Mouse (Mus musculus): ENCODE measurements around the gene Prph2. TPM values are rescaled to one million over a fixed set of nuclear protein-coding genes. Genes with fewer than 3 reads are reported as not detected.

Prph2 gene
- not detected in 2 replicates for polyA plus RNA-seq (2015; fragmentation: Nextera tagmentation; extraction: Ambion mirVana)

DNA sequence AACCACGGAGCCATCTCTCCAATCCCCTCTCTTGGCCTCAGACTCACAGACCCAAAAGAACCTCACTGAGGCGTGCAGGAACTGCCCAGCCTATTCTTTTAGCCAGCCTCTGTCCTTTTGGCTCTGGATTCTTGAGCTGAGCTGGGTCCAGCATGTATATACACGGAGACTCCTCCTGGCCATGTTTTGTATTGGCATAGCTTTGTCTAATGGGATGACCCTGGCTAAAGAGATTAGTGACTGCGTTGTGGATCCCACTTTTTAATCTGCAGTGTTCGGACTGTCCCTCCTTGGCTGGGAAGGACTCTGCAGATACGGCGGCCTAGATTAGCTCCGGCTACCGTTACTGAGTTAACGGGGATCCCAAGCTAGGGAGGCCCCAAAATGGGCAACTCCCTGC, at the start of gene Prph2:
Prph2 (plus strand) TSS at position 274 of the 400 bp plus-strand sequence.
- Histone ChIP-seq H3K27ac (no peak within 1 kb of the TSS), H3K4me1 (replicated peaks) (no peaks in the 10 kb centered on the region), H3K9ac (no peak within 1 kb of the TSS), H3K4me3 (replicated peaks) (no peak within 1 kb of the TSS), H3K27me3 (peaks cover 5% of the 10 kb centered on the region; the same call in 1 of the 2 replicates), H3K9me3 (replicated peaks) (no peaks in the 10 kb centered on the region), H3K36me3 (no peaks in the 10 kb centered on the region), H3K4me2 (no peak within 1 kb of the TSS)
- DNase-seq (no peak), ATAC-seq (ENCODE audit: low read depth) (no peak)
- WGBS (ENCODE audit: insufficient replicate concordance) = 76% methylated on average over 10 of the region's 10 CpGs

DNA sequence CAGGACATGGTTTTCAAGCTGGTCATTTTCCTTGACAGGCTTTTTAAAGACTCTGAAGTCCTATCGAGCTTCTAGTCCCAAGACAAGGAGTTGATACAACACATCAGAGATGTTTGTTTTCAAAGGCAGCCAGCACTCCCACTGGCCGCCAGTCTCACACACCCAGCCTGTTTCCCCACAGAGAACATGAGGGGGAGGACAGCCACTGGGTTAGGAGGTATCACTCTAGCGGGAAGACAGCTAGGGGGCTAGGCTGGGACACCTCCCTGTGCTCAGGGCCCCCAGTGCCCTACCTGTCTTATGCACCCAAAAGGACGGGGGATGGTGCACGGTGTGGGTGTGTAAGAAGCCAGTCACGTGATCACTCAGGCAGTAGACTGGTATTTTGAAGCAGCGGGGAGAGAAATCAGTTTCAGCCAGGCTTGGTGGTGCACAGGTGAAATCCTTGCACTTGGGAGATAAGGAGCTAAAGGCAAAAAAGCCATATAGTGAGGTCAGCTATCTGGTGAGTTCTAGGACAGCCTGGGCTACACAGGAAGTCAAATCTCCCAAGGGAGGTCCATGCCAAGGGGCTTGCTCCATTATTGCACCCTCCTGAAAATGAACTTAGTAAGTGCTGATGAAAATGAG, 45.6 kb upstream of the Prph2 start:
- no peak overlapping the region for H3K4me3 ChIP-seq (replicated peaks)
- H3K27me3 ChIP-seq = no peaks in the 10 kb centered on the region
- DNase-seq = peak; percentile 38
- peaks cover 18% of the 10 kb centered on the region for H3K4me1 ChIP-seq (replicated peaks)
- no peak overlapping the region; the same call in 1 of the 2 replicates for H3K27ac ChIP-seq
- no peaks in the 10 kb centered on the region for H3K36me3 ChIP-seq
- whole genome bisulfite sequencing (ENCODE audit: insufficient replicate concordance) = 27% methylated on average over 7 of the region's 7 CpGs
- no peak overlapping the region; the same call in 1 of the 2 replicates for H3K4me2 ChIP-seq
- ATAC-seq (ENCODE audit: low read depth) = peak; percentile 72
- no peak overlapping the region for H3K9ac ChIP-seq
- no peaks in the 10 kb centered on the region for H3K9me3 ChIP-seq (replicated peaks)

GRCm38 (mm10) chr17:46866836-46867235, 43.4 kb upstream of the Prph2 start:
- no peak overlapping the region for H3K4me3 ChIP-seq (replicated peaks)
- no peak overlapping the region for H3K4me2 ChIP-seq
- 74% methylated on average over 12 of the region's 12 CpGs for WGBS (ENCODE audit: insufficient replicate concordance)
- no peak overlapping the region for H3K9ac ChIP-seq
- no peaks in the 10 kb centered on the region for H3K36me3 ChIP-seq
- H3K4me1 ChIP-seq (replicated peaks) = peaks cover 26% of the 10 kb centered on the region
- H3K27ac ChIP-seq = no peak overlapping the region
- no peaks in the 10 kb centered on the region for H3K9me3 ChIP-seq (replicated peaks)
- DNase-seq (no peak), ATAC-seq (ENCODE audit: low read depth) (no peak)
- H3K27me3 ChIP-seq = no peaks in the 10 kb centered on the region

- Histone ChIP-seq H3K27me3 (no peaks in the 10 kb centered on the region), H3K4me1 (replicated peaks) (peaks cover 35% of the 10 kb centered on the region), H3K4me2 (no peak overlapping the region), H3K4me3 (replicated peaks) (no peak overlapping the region), H3K9ac (no peak overlapping the region), H3K36me3 (no peaks in the 10 kb centered on the region), H3K27ac (no peak overlapping the region), H3K9me3 (replicated peaks) (no peaks in the 10 kb centered on the region)
- no peak for ATAC-seq (ENCODE audit: low read depth)
- DNase-seq = no peak
- 58% methylated on average over 5 of the region's 5 CpGs for WGBS (ENCODE audit: insufficient replicate concordance)
Observed at GRCm38 (mm10) chr17:46870204-46870798, 40.0 kb upstream of the Prph2 start.

GRCm38 (mm10) chr17:46870913-46871312, 39.3 kb upstream of the Prph2 start:
- Histone ChIP-seq H3K36me3 (no peaks in the 10 kb centered on the region), H3K9me3 (replicated peaks) (no peaks in the 10 kb centered on the region), H3K4me1 (replicated peaks) (peaks cover 32% of the 10 kb centered on the region), H3K9ac (no peak overlapping the region), H3K27ac (no peak overlapping the region), H3K27me3 (no peaks in the 10 kb centered on the region), H3K4me3 (replicated peaks) (no peak overlapping the region), H3K4me2 (no peak overlapping the region)
- 6% methylated on average over 1 of the region's 1 CpGs for WGBS (ENCODE audit: insufficient replicate concordance)
- DNase-seq = no peak
- ATAC-seq (ENCODE audit: low read depth) = no peak

- no peaks in the 10 kb centered on the region for H3K9me3 ChIP-seq (replicated peaks)
Observed at GRCm38 (mm10) chr17:46872806-46873205, 37.5 kb upstream of the Prph2 start.

DNA sequence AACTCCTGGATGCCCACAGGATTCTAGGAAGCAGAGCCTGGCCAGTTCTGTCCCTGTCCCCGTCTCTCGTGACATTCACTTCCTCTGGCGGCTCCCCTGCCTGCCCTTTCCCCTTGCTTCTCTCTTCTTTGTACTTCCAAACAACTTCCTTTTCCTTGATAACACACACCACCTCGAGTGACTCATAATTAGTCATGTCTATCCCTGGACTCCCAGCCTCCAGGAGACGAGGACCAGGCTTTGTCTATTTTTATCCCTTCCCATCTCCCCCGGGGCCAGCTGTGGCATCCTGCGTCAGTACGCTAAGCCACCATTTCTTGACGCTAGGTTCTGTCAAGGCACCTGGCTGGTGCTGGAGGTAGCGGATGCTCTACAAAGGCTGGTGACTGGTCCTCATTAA, 36.1 kb upstream of the Prph2 start:
- no peaks in the 10 kb centered on the region for H3K9me3 ChIP-seq (replicated peaks)
- H3K4me2 ChIP-seq = no peak overlapping the region
- H3K4me3 ChIP-seq (replicated peaks) = no peak overlapping the region
- DNase-seq (no peak), ATAC-seq (ENCODE audit: low read depth) (no peak)
- 37% methylated on average over 10 of the region's 10 CpGs for WGBS (ENCODE audit: insufficient replicate concordance)
- no peaks in the 10 kb centered on the region for H3K27me3 ChIP-seq
- no peak overlapping the region for H3K27ac ChIP-seq
- no peaks in the 10 kb centered on the region for H3K36me3 ChIP-seq
- H3K9ac ChIP-seq = no peak overlapping the region
- peaks cover 30% of the 10 kb centered on the region for H3K4me1 ChIP-seq (replicated peaks)

More at GRCm38 (mm10) chr17:46872806-46873205, 37.5 kb upstream of the Prph2 start:
- DNase-seq = no peak
- Histone ChIP-seq H3K27me3 (no peaks in the 10 kb centered on the region), H3K4me2 (no peak overlapping the region), H3K4me1 (replicated peaks) (peaks cover 30% of the 10 kb centered on the region), H3K27ac (peak overlapping the region; percentile 53), H3K36me3 (no peaks in the 10 kb centered on the region), H3K9ac (no peak overlapping the region), H3K4me3 (replicated peaks) (no peak overlapping the region)
- ATAC-seq (ENCODE audit: low read depth) = peak; percentile 69; the same call in 1 of the 2 replicates
- WGBS (ENCODE audit: insufficient replicate concordance) = 66% methylated on average over 7 of the region's 7 CpGs

DNA sequence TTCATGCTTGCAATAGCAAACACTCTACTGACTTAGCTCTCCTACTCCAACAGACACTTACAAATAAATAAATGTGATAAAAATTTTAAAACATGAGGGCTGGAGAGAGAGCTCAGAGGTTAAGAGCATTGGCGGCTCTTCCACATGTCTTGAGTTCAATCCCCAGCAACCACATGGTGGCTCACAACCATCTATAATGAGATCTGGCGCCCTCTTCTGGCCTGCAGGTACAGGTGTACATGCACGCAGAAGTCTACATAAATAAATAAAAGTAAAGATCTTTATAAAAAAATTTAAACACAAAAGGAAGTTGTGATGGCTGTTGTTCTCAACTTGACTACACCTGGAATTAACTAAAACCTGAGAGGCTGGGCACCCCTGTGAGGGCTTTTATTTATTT, 34.6 kb upstream of the Prph2 start:
- Histone ChIP-seq H3K4me1 (replicated peaks) (peaks cover 40% of the 10 kb centered on the region), H3K4me3 (replicated peaks) (no peak overlapping the region)
- ATAC-seq (ENCODE audit: low read depth) = no peak

DNA sequence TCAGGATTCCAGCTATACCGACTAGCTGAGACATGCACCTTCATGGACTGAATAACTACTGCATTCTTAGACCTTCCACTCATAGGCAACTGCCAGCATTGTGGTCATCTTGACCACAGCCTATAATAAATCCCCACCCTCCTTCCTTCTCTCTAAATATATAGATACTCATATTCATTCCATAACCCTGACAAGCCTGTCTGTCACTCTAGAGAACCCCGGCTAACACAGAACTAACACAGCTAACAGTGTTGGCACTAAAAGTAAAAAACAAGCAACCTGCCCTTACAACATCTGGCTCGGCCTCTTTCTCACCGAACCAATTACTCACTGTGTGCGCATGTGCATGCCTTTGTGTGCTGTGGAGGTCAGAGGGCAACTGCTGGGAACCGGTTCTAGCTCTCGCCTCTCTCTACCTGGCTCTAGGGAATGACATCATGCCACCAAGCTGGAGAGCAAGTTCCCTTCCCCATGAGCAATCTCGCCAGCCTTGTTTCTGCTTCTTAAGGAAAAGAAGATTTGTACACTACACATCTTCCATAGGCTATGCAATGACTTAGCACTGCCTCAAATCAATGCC, 33.8 kb upstream of the Prph2 start:
- Histone ChIP-seq H3K9me3 (replicated peaks) (no peaks in the 10 kb centered on the region), H3K4me3 (replicated peaks) (no peak overlapping the region), H3K27me3 (no peaks in the 10 kb centered on the region), H3K27ac (peak overlapping the region; percentile 50), H3K4me2 (no peak overlapping the region), H3K9ac (no peak overlapping the region), H3K36me3 (no peaks in the 10 kb centered on the region), H3K4me1 (replicated peaks) (peaks cover 34% of the 10 kb centered on the region)
- 68% methylated on average over 8 of the region's 8 CpGs for WGBS (ENCODE audit: insufficient replicate concordance)
- DNase-seq (no peak), ATAC-seq (ENCODE audit: low read depth) (peak; percentile 43; the same call in 1 of the 2 replicates)

More for the DNA sequence above, 34.6 kb upstream of the Prph2 start:
- no peaks in the 10 kb centered on the region for H3K36me3 ChIP-seq
- no peak overlapping the region for H3K27ac ChIP-seq
- no peaks in the 10 kb centered on the region for H3K27me3 ChIP-seq
- DNase-seq = no peak
- H3K4me2 ChIP-seq = no peak overlapping the region
- H3K9me3 ChIP-seq (replicated peaks) = no peaks in the 10 kb centered on the region
- WGBS (ENCODE audit: insufficient replicate concordance) = 57% methylated on average over 3 of the region's 3 CpGs
- H3K9ac ChIP-seq = no peak overlapping the region

DNA sequence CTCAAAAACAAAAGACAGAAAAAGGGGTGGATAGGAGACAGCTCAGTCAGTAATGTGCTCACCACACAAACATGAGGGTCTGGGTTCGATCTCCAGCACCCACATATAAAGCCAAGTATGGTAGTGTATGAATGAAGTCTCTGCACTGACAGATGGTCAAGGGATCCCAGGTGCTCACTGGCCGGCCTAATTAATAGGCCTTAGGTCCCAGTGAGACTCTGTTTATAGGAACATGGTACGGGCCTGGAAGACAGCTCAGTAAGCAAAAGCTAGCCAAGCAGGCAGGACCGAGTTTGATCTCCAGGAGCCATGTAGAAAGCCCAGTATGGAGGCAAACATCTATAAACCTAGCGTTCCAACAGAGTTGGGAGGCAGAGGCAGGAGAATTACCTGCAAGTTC, 33.2 kb upstream of the Prph2 start:
- DNase-seq (no peak), ATAC-seq (ENCODE audit: low read depth) (no peak)
- 78% methylated on average over 5 of the region's 5 CpGs for WGBS (ENCODE audit: insufficient replicate concordance)
- H3K27ac ChIP-seq = no peak overlapping the region; the same call in 1 of the 2 replicates
- H3K4me3 ChIP-seq (replicated peaks) = no peak overlapping the region
- H3K9me3 ChIP-seq (replicated peaks) = no peaks in the 10 kb centered on the region
- H3K9ac ChIP-seq = no peak overlapping the region
- H3K4me1 ChIP-seq (replicated peaks) = peaks cover 36% of the 10 kb centered on the region
- H3K4me2 ChIP-seq = no peak overlapping the region
- H3K36me3 ChIP-seq = no peaks in the 10 kb centered on the region
- H3K27me3 ChIP-seq = no peaks in the 10 kb centered on the region

DNA sequence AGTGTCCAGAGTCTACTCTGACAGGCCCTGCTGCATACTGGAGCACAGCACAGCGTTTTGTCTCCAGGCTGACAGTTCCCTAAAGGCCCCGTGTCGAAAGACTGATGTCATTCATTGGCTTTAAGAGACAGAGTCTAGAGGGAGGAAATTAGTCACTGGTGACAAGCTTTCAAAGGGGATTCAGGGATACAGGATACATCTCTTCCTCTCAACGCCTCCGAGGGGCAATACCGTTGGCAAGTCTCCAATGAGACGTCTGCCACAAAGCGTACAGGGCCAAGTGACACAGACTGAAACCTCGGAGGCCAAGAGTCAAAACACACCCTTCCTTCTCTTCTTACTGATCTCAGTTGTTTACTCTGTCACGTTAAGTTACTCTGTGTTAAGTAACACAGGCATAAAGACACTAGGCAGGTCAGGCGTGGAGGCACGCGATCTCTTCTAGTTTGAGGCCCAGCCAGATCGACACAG, 30.4 kb upstream of the Prph2 start:
- DNase-seq (no peak), ATAC-seq (ENCODE audit: low read depth) (no peak)
- Histone ChIP-seq H3K4me3 (replicated peaks) (no peak overlapping the region), H3K27me3 (no peaks in the 10 kb centered on the region), H3K4me1 (replicated peaks) (peaks cover 46% of the 10 kb centered on the region), H3K4me2 (no peak overlapping the region), H3K27ac (no peak overlapping the region), H3K9ac (no peak overlapping the region), H3K36me3 (no peaks in the 10 kb centered on the region), H3K9me3 (replicated peaks) (no peaks in the 10 kb centered on the region)
- 56% methylated on average over 14 of the region's 14 CpGs for WGBS (ENCODE audit: insufficient replicate concordance)

All from liver, embryonic 13.5 days (tissue).